Mouse (Mus musculus) intestine, postnatal 0 days (tissue): ENCODE measurements around the gene Rasl12. TPM values are rescaled to one million over a fixed set of nuclear protein-coding genes. Genes with fewer than 3 reads are reported as not detected.
A peak's percentile ranks its signal among the peaks of the same experiment; 100 is the strongest.

Source experiments
- ATAC-seq: fragments of 200-750 bp; cut with Nextera tagmentation; 2 replicates; pipeline ENCODE4 v1.8.0; 2017; ENCODE audit warnings: mild to moderate bottlenecking, moderate TSS enrichment, moderate library complexity
- H3K27ac ChIP-seq: fragments of 300-500 bp; sonication (generic); 2 replicates; pipeline ENCODE4 v1.5.1; 2014; ENCODE audit warnings: mild to moderate bottlenecking, low read depth, low read length, moderate library complexity
- H3K27me3 ChIP-seq: fragments of 300-500 bp; sonication (generic); replicated peaks from 2 replicates; pipeline ENCODE4 v1.6.1; 2014; ENCODE audit warnings: low read length, mixed read lengths; ENCODE audit not compliant: control insufficient read depth, insufficient read depth
- H3K36me3 ChIP-seq: fragments of 300-500 bp; sonication (generic); 2 replicates; pipeline ENCODE4 v1.6.1; 2014; ENCODE audit warnings: mild to moderate bottlenecking, moderate library complexity; ENCODE audit not compliant: control insufficient read depth, insufficient read depth
- H3K4me1 ChIP-seq: fragments of 300-500 bp; sonication (generic); replicated peaks from 2 replicates; pipeline ENCODE4 v1.6.1; 2014; ENCODE audit warnings: antibody characterized with exemption, low read length, mixed read lengths; ENCODE audit not compliant: control insufficient read depth, insufficient read depth
- H3K4me2 ChIP-seq: fragments of 300-500 bp; sonication (generic); replicated peaks from 2 replicates; pipeline ENCODE4 v1.6.1; 2014; ENCODE audit warnings: low read depth, mild to moderate bottlenecking, moderate library complexity
- H3K4me3 ChIP-seq: fragments of 300-500 bp; sonication (generic); 2 replicates; pipeline ENCODE4 v1.5.1; 2014; ENCODE audit warnings: low read depth, low read length
- H3K9ac ChIP-seq: fragments of 300-500 bp; sonication (generic); 2 replicates; pipeline ENCODE4 v1.6.1; 2014; ENCODE audit warnings: mild to moderate bottlenecking, low read depth, low read length
- H3K9me3 ChIP-seq: fragments of 300-500 bp; sonication (generic); 2 replicates; pipeline ENCODE4 v1.6.1; 2016; ENCODE audit warnings: mixed run types; ENCODE audit not compliant: control insufficient read depth
- CTCF ChIP-seq: sonication (generic); IDR thresholded peaks from 2 replicates; pipeline ENCODE4 v1.5.1; 2016; ENCODE audit warnings: low read depth, mild to moderate bottlenecking, control low read depth, antibody characterized with exemption, moderate library complexity
- WGBS: fragments of 180-500 bp; shearing (Covaris S2); extraction: QIAGEN DNeasy Blood & Tissue Kit; methylation state at CpG from one replicate; pipeline ENCODE4 v1.1.7; 2014; 5-methylcytosine and 5-hydroxymethylcytosine counted together
- polyA plus RNA-seq: library from polyadenylated mRNA; unstranded; fragments of >200 nt; fragmentation: Nextera tagmentation; extraction: Ambion mirVana; gene quantifications from 2 replicates; pipeline ENCODE4 v1.2.1, GENCODE M21; 2015

Gene Rasl12
- polyA plus RNA-seq, 1 experiment from 2014 or later: 5.4 TPM

GRCm38 (mm10) chr9:65428003-65428402 is 29.7 kb downstream of the Rasl12 start:
- H3K27me3 ChIP-seq: no peaks in the 10 kb centered on the region
- no peaks in the 10 kb centered on the region for H3K9me3 ChIP-seq
- H3K4me1 ChIP-seq: no peaks in the 10 kb centered on the region
- no peak overlapping the region for H3K9ac ChIP-seq
- no peaks in the 10 kb centered on the region for H3K36me3 ChIP-seq
- peak overlapping the region; percentile 89 for H3K27ac ChIP-seq
- H3K4me2 ChIP-seq: no peak overlapping the region
- no peak overlapping the region for H3K4me3 ChIP-seq
- no peak; the same call in 1 of the 2 replicates for ATAC-seq
- WGBS: 66% methylated on average over 5 of the region's 5 CpGs
- no peak for TF ChIP-seq CTCF

GRCm38 (mm10) chr9:65430401-65430800 is 32.1 kb downstream of the Rasl12 start:
- no peak for ATAC-seq
- H3K36me3 ChIP-seq: no peaks in the 10 kb centered on the region
- TF ChIP-seq CTCF: no peak
- no peak overlapping the region for H3K27ac ChIP-seq
- H3K4me3 ChIP-seq: no peak overlapping the region
- no peak overlapping the region for H3K4me2 ChIP-seq
- H3K9ac ChIP-seq: no peak overlapping the region
- no peaks in the 10 kb centered on the region for H3K9me3 ChIP-seq
- H3K4me1 ChIP-seq: no peaks in the 10 kb centered on the region
- H3K27me3 ChIP-seq: no peaks in the 10 kb centered on the region

- ATAC-seq: no peak
- Histone ChIP-seq H3K9ac (no peak overlapping the region), H3K36me3 (no peaks in the 10 kb centered on the region), H3K27me3 (no peaks in the 10 kb centered on the region), H3K4me1 (no peaks in the 10 kb centered on the region), H3K27ac (no peak overlapping the region), H3K4me3 (no peak overlapping the region), H3K9me3 (no peaks in the 10 kb centered on the region), H3K4me2 (no peak overlapping the region)
- 92% methylated on average over 5 of the region's 5 CpGs for WGBS
- TF ChIP-seq CTCF: no peak
These were observed 32.6 kb downstream of the Rasl12 start for GRCm38 (mm10) chr9:65430921-65431320.

GRCm38 (mm10) chr9:65432236-65432635 is 33.9 kb downstream of the Rasl12 start:
- no peaks in the 10 kb centered on the region for H3K9me3 ChIP-seq
- H3K9ac ChIP-seq: no peak overlapping the region
- H3K4me3 ChIP-seq: no peak overlapping the region
- no peaks in the 10 kb centered on the region for H3K4me1 ChIP-seq
- TF ChIP-seq CTCF: peak; percentile 92
- H3K27me3 ChIP-seq: no peaks in the 10 kb centered on the region
- under 1% methylated on average over 3 of the region's 3 CpGs for WGBS
- ATAC-seq: 0 out of 2 replicates have a peak, but pooled peaks have one; percentile 20
- H3K36me3 ChIP-seq: no peaks in the 10 kb centered on the region
- no peak overlapping the region for H3K4me2 ChIP-seq
- H3K27ac ChIP-seq: no peak overlapping the region

- Histone ChIP-seq H3K27ac (no peak overlapping the region), H3K9ac (no peak overlapping the region), H3K4me1 (no peaks in the 10 kb centered on the region), H3K4me2 (no peak overlapping the region), H3K4me3 (no peak overlapping the region), H3K36me3 (no peaks in the 10 kb centered on the region; the same call in 1 of the 2 replicates), H3K27me3 (no peaks in the 10 kb centered on the region), H3K9me3 (no peaks in the 10 kb centered on the region)
- 68% methylated on average over 5 of the region's 5 CpGs for WGBS
- TF ChIP-seq CTCF: peak; percentile 69
- ATAC-seq: no peak
These were observed 35.8 kb downstream of the Rasl12 start for GRCm38 (mm10) chr9:65434140-65434539.

- no peaks in the 10 kb centered on the region for H3K27me3 ChIP-seq
- no peak for TF ChIP-seq CTCF
- H3K9me3 ChIP-seq: no peaks in the 10 kb centered on the region
- H3K36me3 ChIP-seq: peaks cover 2% of the 10 kb centered on the region; the same call in 1 of the 2 replicates
- H3K4me3 ChIP-seq: peak overlapping the region; percentile 96; the same call in 1 of the 2 replicates
- WGBS: 67% methylated on average over 4 of the region's 4 CpGs
- no peak overlapping the region for H3K4me2 ChIP-seq
- H3K4me1 ChIP-seq: no peaks in the 10 kb centered on the region
- H3K9ac ChIP-seq: no peak overlapping the region
- H3K27ac ChIP-seq: no peak overlapping the region
- ATAC-seq: no peak
These were observed 36.9 kb downstream of the Rasl12 start for GRCm38 (mm10) chr9:65435211-65435610.
